Mouse (Mus musculus) C2C12 (cell line): Measurements from ENCODE around the gene Olfr1122.
"Not testable (repeated sequence)": the region's sequence is repeated elsewhere in the genome, so short reads cannot be mapped to it uniquely, and the experiment has no call there.

Experiments
- CEBPB ChIP-seq: IDR thresholded peaks from one replicate; pipeline ENCODE4 v1.6.1; 2011; ENCODE audit warnings: low read depth, mild to moderate bottlenecking, control low read depth, moderate library complexity
- CTCF ChIP-seq: IDR thresholded peaks from one replicate; pipeline ENCODE4 v1.5.1; 2011; ENCODE audit not compliant: control insufficient read depth, insufficient read depth, insufficient read length
- MAX ChIP-seq: IDR thresholded peaks from one replicate; pipeline ENCODE4 v1.6.1; 2011; ENCODE audit warnings: mild to moderate bottlenecking, control low read depth
- MYOD1 ChIP-seq: IDR thresholded peaks from one replicate; pipeline ENCODE4 v1.6.1; 2011; ENCODE audit warnings: low read depth; ENCODE audit not compliant: control insufficient read depth, insufficient read length
- MYOG ChIP-seq: IDR thresholded peaks from one replicate; pipeline ENCODE4 v1.6.1; 2011; ENCODE audit not compliant: control insufficient read depth, insufficient read length; ENCODE audit errors: extremely low read depth
- USF1 ChIP-seq: IDR thresholded peaks from one replicate; pipeline ENCODE4 v1.6.1; 2011; ENCODE audit warnings: low read depth, mild to moderate bottlenecking, control low read depth, moderate library complexity

DNA sequence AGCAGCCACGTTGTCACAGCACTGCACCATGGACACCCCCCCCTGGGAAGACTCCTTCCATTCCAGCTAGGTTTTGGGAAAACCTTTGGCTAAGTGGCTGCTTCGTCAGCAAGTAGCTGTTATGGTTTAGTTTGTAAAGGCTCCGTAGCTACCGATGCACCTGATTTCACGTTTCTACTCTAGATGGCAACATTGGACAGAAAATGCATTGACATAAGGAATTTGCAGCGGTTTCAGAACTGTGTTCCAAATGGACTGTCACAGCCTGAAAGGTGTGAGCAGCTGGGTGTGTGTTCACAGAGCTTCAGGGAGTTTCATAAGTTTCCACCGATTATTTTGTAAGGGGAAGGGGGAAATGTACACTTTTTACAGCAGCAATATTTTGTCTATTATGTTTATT, 9.0 kb downstream of the Olfr1122 start:
- not testable (repeated sequence) for TF ChIP-seq MYOG, CTCF, MYOD1, CEBPB, MAX, USF1
